Mouse (Mus musculus) cerebellum, adult 2 months (tissue): ENCODE measurements at regions not wholly inside any gene's neighbourhood (a gene's known extent, or its start where the extent isn't known, plus 50 kb on each side); places are given as distances from the start of the nearest gene placed in this dataset.

Source experiments
- DNase-seq, 2 experiments: peaks; one replicate each; pipeline ENCODE4 v3.0.0; 2021
- H3K27ac ChIP-seq: fragments of 200-500 bp; 2 replicates; pipeline ENCODE4 v1.5.1; 2012; ENCODE audit warnings: low read length, control low read depth, inconsistent platforms; ENCODE audit not compliant: insufficient read depth
- H3K27me3 ChIP-seq: fragments of 200-500 bp; 2 replicates; pipeline ENCODE4 v1.6.1; 2012; ENCODE audit warnings: inconsistent platforms, mild to moderate bottlenecking, low read length, moderate library complexity; ENCODE audit not compliant: control insufficient read depth, insufficient read depth
- H3K4me1 ChIP-seq: fragments of 200-500 bp; 2 replicates; pipeline ENCODE4 v1.6.1; 2011; ENCODE audit warnings: low read length; ENCODE audit not compliant: control insufficient read depth, insufficient read depth
- H3K4me3 ChIP-seq: fragments of 200-500 bp; replicated peaks from 2 replicates; pipeline ENCODE3; 2011; ENCODE audit warnings: mild to moderate bottlenecking, low read depth, low read length, control low read depth; ENCODE audit not compliant: insufficient read depth
- CTCF ChIP-seq: fragments of 200-500 bp; IDR thresholded peaks from 2 replicates; pipeline ENCODE4 v1.5.1; 2011; ENCODE audit warnings: low read depth, mild to moderate bottlenecking, control low read depth, low read length, moderate library complexity, borderline replicate concordance; ENCODE audit not compliant: insufficient read depth
- POLR2A ChIP-seq: fragments of 200-500 bp; IDR thresholded peaks from 2 replicates; pipeline ENCODE4 v1.6.1; 2011; ENCODE audit warnings: low read length, control low read depth, borderline replicate concordance; ENCODE audit not compliant: insufficient read depth
- WGBS: fragments of 180-500 bp; shearing (Covaris S2); methylation state at CpG from one replicate; pipeline ENCODE4 v1.1.7; 2018; 5-methylcytosine and 5-hydroxymethylcytosine counted together

DNA sequence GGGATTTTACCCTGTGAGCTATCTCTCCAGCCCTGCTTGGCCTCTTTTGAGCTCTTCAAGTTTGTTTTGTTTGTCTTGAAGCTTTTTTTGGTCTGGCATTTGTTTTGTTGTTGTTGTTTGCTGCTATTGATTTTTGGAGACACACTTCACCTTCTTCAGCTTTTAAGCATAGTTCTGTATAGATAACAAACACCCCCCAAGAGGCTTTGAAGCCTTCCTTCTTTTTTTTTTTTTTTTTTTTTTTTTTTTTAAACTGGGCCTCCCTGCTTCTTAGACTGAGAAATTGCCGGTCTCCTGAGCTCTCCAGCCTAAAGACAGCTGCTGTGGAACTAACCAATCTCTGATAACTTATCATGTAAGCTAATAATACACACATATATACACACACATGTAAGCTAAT is 58.2 kb upstream of the Bmp2k start:
- Histone ChIP-seq H3K4me1 (no peaks in the 10 kb centered on the region), H3K27me3 (no peaks in the 10 kb centered on the region), H3K4me3 (no peak overlapping the region), H3K27ac (no peak overlapping the region)
- 81% methylated on average over 1 of the region's 1 CpGs for WGBS
- TF ChIP-seq CTCF (no peak), POLR2A (no peak)
- DNase-seq = no peak

DNA sequence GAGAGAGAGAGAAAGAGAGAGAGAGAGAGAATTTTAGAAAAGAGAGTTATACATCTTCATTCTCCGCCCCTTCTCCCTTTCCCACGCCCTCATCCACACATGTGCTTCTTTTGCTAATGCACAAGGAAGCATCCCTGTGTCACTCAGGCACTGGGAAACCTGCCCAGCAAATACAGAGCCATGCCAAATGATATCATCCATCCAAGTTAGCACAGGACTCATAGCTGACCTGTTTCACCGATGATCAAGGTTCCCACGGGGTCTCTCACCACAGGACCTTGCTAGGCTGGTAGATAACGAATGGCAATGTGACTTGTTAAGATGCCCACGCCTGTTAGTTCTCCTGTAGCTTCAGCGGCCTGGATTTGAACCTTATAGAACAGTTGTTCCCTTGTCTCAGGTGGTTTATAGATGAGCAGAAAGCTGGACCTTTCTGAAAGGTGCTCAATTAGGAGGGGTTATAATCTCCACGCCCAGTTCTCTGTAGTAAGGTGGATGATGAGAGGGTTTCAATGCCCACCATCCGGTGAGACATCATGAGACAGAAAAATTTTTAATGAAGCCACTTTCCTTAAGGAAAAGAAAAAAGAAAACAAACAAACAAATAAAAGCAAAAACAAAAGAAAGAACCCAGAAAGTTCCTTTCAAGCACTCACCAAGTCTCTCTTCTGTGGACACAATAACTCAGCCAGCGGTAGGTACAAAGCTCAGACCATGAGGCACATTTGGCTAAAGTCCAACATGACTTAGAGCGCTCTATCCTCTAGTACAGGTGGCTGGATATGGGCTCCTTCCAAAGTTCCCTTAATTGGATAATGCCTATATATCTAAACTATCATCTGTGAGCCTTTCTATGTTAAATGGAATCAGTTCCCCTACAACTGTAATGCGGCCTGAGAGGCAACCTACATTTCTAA is 57.1 kb upstream of the Bmp2k start:
- no peak for TF ChIP-seq POLR2A
- TF ChIP-seq CTCF = no peak
- H3K27me3 ChIP-seq = no peaks in the 10 kb centered on the region
- H3K4me3 ChIP-seq = no peak overlapping the region
- no peak overlapping the region for H3K27ac ChIP-seq
- no peak for DNase-seq
- 51% methylated on average over 12 of the region's 12 CpGs for WGBS
- H3K4me1 ChIP-seq = no peaks in the 10 kb centered on the region

DNA sequence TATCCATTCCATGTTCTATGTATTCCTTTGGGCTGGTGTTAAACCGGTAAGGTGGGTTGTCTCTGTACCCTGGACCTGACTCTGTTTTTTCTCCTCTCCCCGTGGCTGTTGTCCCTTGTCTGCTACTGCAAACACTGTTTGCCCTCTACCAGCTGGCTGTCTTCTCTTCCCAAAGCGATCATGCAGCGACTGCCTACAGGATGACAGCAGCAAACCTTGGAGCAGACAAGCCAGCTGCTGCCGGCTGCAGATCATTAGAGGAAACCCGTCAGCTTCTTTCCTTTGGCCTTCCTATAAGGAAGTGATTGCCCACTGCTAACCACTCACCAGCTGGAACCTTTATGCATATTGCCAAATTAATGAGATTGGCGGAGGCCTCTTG is 56.4 kb upstream of the Bmp2k start:
- no peak for DNase-seq
- no peaks in the 10 kb centered on the region for H3K4me1 ChIP-seq
- TF ChIP-seq CTCF = no peak
- no peak for TF ChIP-seq POLR2A
- H3K4me3 ChIP-seq = no peak overlapping the region
- H3K27me3 ChIP-seq = no peaks in the 10 kb centered on the region
- H3K27ac ChIP-seq = no peak overlapping the region
- WGBS = 36% methylated on average over 7 of the region's 7 CpGs

DNA sequence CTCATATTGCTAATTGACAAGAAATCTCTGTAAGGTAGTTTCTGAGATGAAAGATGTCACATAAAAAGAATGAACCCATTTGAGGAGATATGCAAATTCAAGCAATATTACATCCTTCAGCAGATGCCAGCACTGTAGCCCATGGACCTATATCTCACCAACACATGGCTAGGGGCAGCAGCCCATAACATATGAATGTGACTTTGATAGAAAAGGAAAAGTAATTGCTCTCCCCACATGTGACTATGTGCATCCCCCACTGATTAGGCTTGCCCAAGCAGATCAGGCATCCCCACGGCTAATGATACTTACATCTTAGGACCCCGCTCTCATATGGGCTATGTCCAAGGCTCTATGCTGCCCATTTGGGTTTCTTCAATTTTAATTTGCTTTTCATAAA is 56.0 kb upstream of the Bmp2k start:
- Histone ChIP-seq H3K27ac (no peak overlapping the region), H3K4me1 (no peaks in the 10 kb centered on the region), H3K27me3 (no peaks in the 10 kb centered on the region), H3K4me3 (no peak overlapping the region)
- 88% methylated on average over 2 of the region's 2 CpGs for WGBS
- no peak for DNase-seq
- TF ChIP-seq POLR2A (no peak), CTCF (no peak)
